Mouse (Mus musculus): ENCODE results near the gene Ip6k3. TPM values are rescaled to one million over a fixed set of nuclear protein-coding genes. Genes with fewer than 3 reads are reported as not detected.
A peak's percentile ranks its signal among the peaks of the same experiment; 100 is the strongest.

Gene Ip6k3
- polyA plus RNA-seq, 1 experiment from 2014 or later = 0.20 TPM

GRCm38 (mm10) chr17:27131240-27131665 is 36.3 kb downstream of the Ip6k3 start:
- Histone ChIP-seq H3K9ac (replicated peaks; ENCODE audit: low read length) (no peak overlapping the region), H3K27me3 (ENCODE audit: control insufficient read depth, insufficient read depth, low read length) (no peaks in the 10 kb centered on the region), H3K9me3 (replicated peaks; ENCODE audit: control insufficient read depth, low read length) (no peaks in the 10 kb centered on the region), H3K36me3 (replicated peaks; ENCODE audit: control insufficient read depth, insufficient read depth, low read depth, low read length) (no peaks in the 10 kb centered on the region; the same call in 1 of the 2 replicates), H3K4me1 (ENCODE audit: control insufficient read depth, insufficient read depth, low read length) (no peaks in the 10 kb centered on the region; the same call in 1 of the 2 replicates), H3K4me2 (ENCODE audit: low read depth, low read length) (no peak overlapping the region), H3K4me3 (ENCODE audit: low read depth, low read length) (no peak overlapping the region), H3K27ac (replicated peaks; ENCODE audit: low read depth, low read length) (no peak overlapping the region)
- DNase-seq (ENCODE audit: low spot score) = no peak
- WGBS = 88% methylated on average over 10 of the region's 10 CpGs
- ATAC-seq (replicated peaks; ENCODE audit: insufficient number of reproducible peaks, low FRiP score, low TSS enrichment, low read depth) = no peak

- ATAC-seq (replicated peaks; ENCODE audit: insufficient number of reproducible peaks, low FRiP score, low TSS enrichment, low read depth) = no peak
- Histone ChIP-seq H3K4me1 (ENCODE audit: control insufficient read depth, insufficient read depth, low read length) (no peaks in the 10 kb centered on the region; the same call in 1 of the 2 replicates), H3K36me3 (replicated peaks; ENCODE audit: control insufficient read depth, insufficient read depth, low read depth, low read length) (no peaks in the 10 kb centered on the region; the same call in 1 of the 2 replicates), H3K4me3 (ENCODE audit: low read depth, low read length) (no peak overlapping the region), H3K9ac (replicated peaks; ENCODE audit: low read length) (no peak overlapping the region), H3K9me3 (replicated peaks; ENCODE audit: control insufficient read depth, low read length) (no peaks in the 10 kb centered on the region), H3K4me2 (ENCODE audit: low read depth, low read length) (no peak overlapping the region), H3K27ac (replicated peaks; ENCODE audit: low read depth, low read length) (no peak overlapping the region), H3K27me3 (ENCODE audit: control insufficient read depth, insufficient read depth, low read length) (no peaks in the 10 kb centered on the region)
- 57% methylated on average over 9 of the region's 9 CpGs for WGBS
- DNase-seq (ENCODE audit: low spot score) = no peak
These were observed 37.3 kb downstream of the Ip6k3 start for GRCm38 (mm10) chr17:27130246-27130645.

GRCm38 (mm10) chr17:27129819-27130218 is 37.8 kb downstream of the Ip6k3 start:
- no peaks in the 10 kb centered on the region; the same call in 1 of the 2 replicates for H3K4me1 ChIP-seq (ENCODE audit: control insufficient read depth, insufficient read depth, low read length)
- DNase-seq (ENCODE audit: low spot score) = no peak
- H3K9ac ChIP-seq (replicated peaks; ENCODE audit: low read length) = no peak overlapping the region
- no peak overlapping the region for H3K4me3 ChIP-seq (ENCODE audit: low read depth, low read length)
- H3K27ac ChIP-seq (replicated peaks; ENCODE audit: low read depth, low read length) = no peak overlapping the region
- H3K36me3 ChIP-seq (replicated peaks; ENCODE audit: control insufficient read depth, insufficient read depth, low read depth, low read length) = no peaks in the 10 kb centered on the region; the same call in 1 of the 2 replicates
- H3K4me2 ChIP-seq (ENCODE audit: low read depth, low read length) = no peak overlapping the region
- no peaks in the 10 kb centered on the region for H3K27me3 ChIP-seq (ENCODE audit: control insufficient read depth, insufficient read depth, low read length)
- 84% methylated on average over 7 of the region's 7 CpGs for WGBS
- ATAC-seq (replicated peaks; ENCODE audit: insufficient number of reproducible peaks, low FRiP score, low TSS enrichment, low read depth) = no peak
- H3K9me3 ChIP-seq (replicated peaks; ENCODE audit: control insufficient read depth, low read length) = no peaks in the 10 kb centered on the region

GRCm38 (mm10) chr17:27129291-27129690 is 38.3 kb downstream of the Ip6k3 start:
- H3K4me2 ChIP-seq (ENCODE audit: low read depth, low read length) = no peak overlapping the region
- H3K4me1 ChIP-seq (ENCODE audit: control insufficient read depth, insufficient read depth, low read length) = no peaks in the 10 kb centered on the region; the same call in 1 of the 2 replicates
- DNase-seq (ENCODE audit: low spot score) (no peak), ATAC-seq (replicated peaks; ENCODE audit: insufficient number of reproducible peaks, low FRiP score, low TSS enrichment, low read depth) (no peak)
- H3K27ac ChIP-seq (replicated peaks; ENCODE audit: low read depth, low read length) = no peak overlapping the region
- H3K9ac ChIP-seq (replicated peaks; ENCODE audit: low read length) = no peak overlapping the region
- no peak overlapping the region for H3K4me3 ChIP-seq (ENCODE audit: low read depth, low read length)
- no peaks in the 10 kb centered on the region for H3K9me3 ChIP-seq (replicated peaks; ENCODE audit: control insufficient read depth, low read length)
- no peaks in the 10 kb centered on the region; the same call in 1 of the 2 replicates for H3K36me3 ChIP-seq (replicated peaks; ENCODE audit: control insufficient read depth, insufficient read depth, low read depth, low read length)
- WGBS = 86% methylated on average over 13 of the region's 13 CpGs
- no peaks in the 10 kb centered on the region for H3K27me3 ChIP-seq (ENCODE audit: control insufficient read depth, insufficient read depth, low read length)

GRCm38 (mm10) chr17:27128189-27128588 is 39.4 kb downstream of the Ip6k3 start:
- no peaks in the 10 kb centered on the region; the same call in 1 of the 2 replicates for H3K4me1 ChIP-seq (ENCODE audit: control insufficient read depth, insufficient read depth, low read length)
- no peak overlapping the region for H3K27ac ChIP-seq (replicated peaks; ENCODE audit: low read depth, low read length)
- ATAC-seq (replicated peaks; ENCODE audit: insufficient number of reproducible peaks, low FRiP score, low TSS enrichment, low read depth) = no peak

GRCm38 (mm10) chr17:27126974-27127373 is 40.6 kb downstream of the Ip6k3 start:
- Histone ChIP-seq H3K9ac (replicated peaks; ENCODE audit: low read length) (no peak overlapping the region), H3K9me3 (replicated peaks; ENCODE audit: control insufficient read depth, low read length) (no peaks in the 10 kb centered on the region), H3K27me3 (ENCODE audit: control insufficient read depth, insufficient read depth, low read length) (no peaks in the 10 kb centered on the region), H3K4me1 (ENCODE audit: control insufficient read depth, insufficient read depth, low read length) (no peaks in the 10 kb centered on the region), H3K36me3 (replicated peaks; ENCODE audit: control insufficient read depth, insufficient read depth, low read depth, low read length) (peaks cover 3% of the 10 kb centered on the region; the same call in 1 of the 2 replicates), H3K27ac (replicated peaks; ENCODE audit: low read depth, low read length) (no peak overlapping the region), H3K4me3 (ENCODE audit: low read depth, low read length) (no peak overlapping the region), H3K4me2 (ENCODE audit: low read depth, low read length) (no peak overlapping the region)
- WGBS = 80% methylated on average over 10 of the region's 10 CpGs
- ATAC-seq (replicated peaks; ENCODE audit: insufficient number of reproducible peaks, low FRiP score, low TSS enrichment, low read depth) (no peak), DNase-seq (ENCODE audit: low spot score) (no peak)

More at GRCm38 (mm10) chr17:27128189-27128588, 39.4 kb downstream of the Ip6k3 start:
- H3K9ac ChIP-seq (replicated peaks; ENCODE audit: low read length) = no peak overlapping the region
- no peak overlapping the region for H3K4me3 ChIP-seq (ENCODE audit: low read depth, low read length)
- H3K4me2 ChIP-seq (ENCODE audit: low read depth, low read length) = no peak overlapping the region
- DNase-seq (ENCODE audit: low spot score) = no peak
- 93% methylated on average over 5 of the region's 5 CpGs for WGBS
- H3K27me3 ChIP-seq (ENCODE audit: control insufficient read depth, insufficient read depth, low read length) = no peaks in the 10 kb centered on the region
- no peaks in the 10 kb centered on the region for H3K9me3 ChIP-seq (replicated peaks; ENCODE audit: control insufficient read depth, low read length)
- H3K36me3 ChIP-seq (replicated peaks; ENCODE audit: control insufficient read depth, insufficient read depth, low read depth, low read length) = peaks cover 3% of the 10 kb centered on the region; the same call in 1 of the 2 replicates

GRCm38 (mm10) chr17:27125669-27126202 is 41.9 kb downstream of the Ip6k3 start:
- ATAC-seq (replicated peaks; ENCODE audit: insufficient number of reproducible peaks, low FRiP score, low TSS enrichment, low read depth) = no peak
- Histone ChIP-seq H3K27ac (replicated peaks; ENCODE audit: low read depth, low read length) (no peak overlapping the region), H3K36me3 (replicated peaks; ENCODE audit: control insufficient read depth, insufficient read depth, low read depth, low read length) (peaks cover 3% of the 10 kb centered on the region; the same call in 1 of the 2 replicates), H3K4me3 (ENCODE audit: low read depth, low read length) (no peak overlapping the region), H3K9ac (replicated peaks; ENCODE audit: low read length) (no peak overlapping the region), H3K4me1 (ENCODE audit: control insufficient read depth, insufficient read depth, low read length) (peaks cover 2% of the 10 kb centered on the region; the same call in 1 of the 2 replicates), H3K4me2 (ENCODE audit: low read depth, low read length) (no peak overlapping the region), H3K9me3 (replicated peaks; ENCODE audit: control insufficient read depth, low read length) (no peaks in the 10 kb centered on the region), H3K27me3 (ENCODE audit: control insufficient read depth, insufficient read depth, low read length) (no peaks in the 10 kb centered on the region)
- DNase-seq (ENCODE audit: low spot score) = no peak
- 86% methylated on average over 11 of the region's 11 CpGs for WGBS

GRCm38 (mm10) chr17:27125185-27125584 is 42.4 kb downstream of the Ip6k3 start:
- H3K27ac ChIP-seq (replicated peaks; ENCODE audit: low read depth, low read length) = no peak overlapping the region
- 29% methylated on average over 12 of the region's 12 CpGs for WGBS
- H3K36me3 ChIP-seq (replicated peaks; ENCODE audit: control insufficient read depth, insufficient read depth, low read depth, low read length) = peaks cover 3% of the 10 kb centered on the region; the same call in 1 of the 2 replicates
- DNase-seq (ENCODE audit: low spot score) = peak; percentile 77
- no peaks in the 10 kb centered on the region for H3K9me3 ChIP-seq (replicated peaks; ENCODE audit: control insufficient read depth, low read length)
- H3K9ac ChIP-seq (replicated peaks; ENCODE audit: low read length) = no peak overlapping the region
- ATAC-seq (replicated peaks; ENCODE audit: insufficient number of reproducible peaks, low FRiP score, low TSS enrichment, low read depth) = no peak
- H3K4me1 ChIP-seq (ENCODE audit: control insufficient read depth, insufficient read depth, low read length) = peaks cover 2% of the 10 kb centered on the region; the same call in 1 of the 2 replicates
- H3K27me3 ChIP-seq (ENCODE audit: control insufficient read depth, insufficient read depth, low read length) = no peaks in the 10 kb centered on the region
- no peak overlapping the region for H3K4me2 ChIP-seq (ENCODE audit: low read depth, low read length)
- no peak overlapping the region for H3K4me3 ChIP-seq (ENCODE audit: low read depth, low read length)
